Mouse (Mus musculus) stomach, embryonic 15.5 days (tissue): ENCODE data around the gene Imp3. TPM values are rescaled to one million over a fixed set of nuclear protein-coding genes. Genes with fewer than 3 reads are reported as not detected.

ENCODE experiments used
- ATAC-seq: fragments of 200-750 bp; cut with Nextera tagmentation; 2 replicates; pipeline ENCODE4 v1.8.0; 2017; ENCODE audit warnings: low read depth, moderate number of reproducible peaks, moderate TSS enrichment; ENCODE audit not compliant: insufficient read depth, low FRiP score
- H3K27ac ChIP-seq: fragments of 300-500 bp; sonication (generic); 2 replicates; pipeline ENCODE4 v1.5.1; 2015; ENCODE audit warnings: mild to moderate bottlenecking, inconsistent platforms
- H3K27me3 ChIP-seq: fragments of 300-500 bp; sonication (generic); replicated peaks from 2 replicates; pipeline ENCODE4 v1.6.1; 2015; ENCODE audit warnings: inconsistent platforms
- H3K36me3 ChIP-seq: fragments of 300-500 bp; sonication (generic); 2 replicates; pipeline ENCODE4 v1.6.1; 2015; ENCODE audit warnings: inconsistent platforms
- H3K4me1 ChIP-seq: fragments of 300-500 bp; sonication (generic); 2 replicates; pipeline ENCODE4 v1.6.1; 2015; ENCODE audit warnings: inconsistent platforms
- H3K4me2 ChIP-seq: fragments of 300-500 bp; sonication (generic); 2 replicates; pipeline ENCODE4 v1.6.1; 2015; ENCODE audit warnings: mild to moderate bottlenecking, inconsistent platforms
- H3K4me3 ChIP-seq: fragments of 300-500 bp; sonication (generic); replicated peaks from 2 replicates; pipeline ENCODE4 v1.5.1; 2015; ENCODE audit warnings: inconsistent platforms
- H3K9ac ChIP-seq: fragments of 300-500 bp; sonication (generic); 2 replicates; pipeline ENCODE4 v1.6.1; 2015; ENCODE audit warnings: inconsistent platforms
- H3K9me3 ChIP-seq: fragments of 300-500 bp; sonication (generic); 2 replicates; pipeline ENCODE4 v1.6.1; 2016; ENCODE audit warnings: inconsistent platforms
- WGBS: fragments of 180-500 bp; shearing (Covaris S2); methylation state at CpG from one replicate; pipeline ENCODE4 v1.1.7; 2015; 5-methylcytosine and 5-hydroxymethylcytosine counted together
- polyA plus RNA-seq: library from polyadenylated mRNA; unstranded; fragments of >200 nt; fragmentation: Nextera tagmentation; extraction: Ambion mirVana; gene quantifications from 2 replicates; pipeline ENCODE4 v1.2.1, GENCODE M21; 2015

Gene Imp3
- polyA plus RNA-seq: 79.3 and 86.5 TPM in 2 replicates

DNA sequence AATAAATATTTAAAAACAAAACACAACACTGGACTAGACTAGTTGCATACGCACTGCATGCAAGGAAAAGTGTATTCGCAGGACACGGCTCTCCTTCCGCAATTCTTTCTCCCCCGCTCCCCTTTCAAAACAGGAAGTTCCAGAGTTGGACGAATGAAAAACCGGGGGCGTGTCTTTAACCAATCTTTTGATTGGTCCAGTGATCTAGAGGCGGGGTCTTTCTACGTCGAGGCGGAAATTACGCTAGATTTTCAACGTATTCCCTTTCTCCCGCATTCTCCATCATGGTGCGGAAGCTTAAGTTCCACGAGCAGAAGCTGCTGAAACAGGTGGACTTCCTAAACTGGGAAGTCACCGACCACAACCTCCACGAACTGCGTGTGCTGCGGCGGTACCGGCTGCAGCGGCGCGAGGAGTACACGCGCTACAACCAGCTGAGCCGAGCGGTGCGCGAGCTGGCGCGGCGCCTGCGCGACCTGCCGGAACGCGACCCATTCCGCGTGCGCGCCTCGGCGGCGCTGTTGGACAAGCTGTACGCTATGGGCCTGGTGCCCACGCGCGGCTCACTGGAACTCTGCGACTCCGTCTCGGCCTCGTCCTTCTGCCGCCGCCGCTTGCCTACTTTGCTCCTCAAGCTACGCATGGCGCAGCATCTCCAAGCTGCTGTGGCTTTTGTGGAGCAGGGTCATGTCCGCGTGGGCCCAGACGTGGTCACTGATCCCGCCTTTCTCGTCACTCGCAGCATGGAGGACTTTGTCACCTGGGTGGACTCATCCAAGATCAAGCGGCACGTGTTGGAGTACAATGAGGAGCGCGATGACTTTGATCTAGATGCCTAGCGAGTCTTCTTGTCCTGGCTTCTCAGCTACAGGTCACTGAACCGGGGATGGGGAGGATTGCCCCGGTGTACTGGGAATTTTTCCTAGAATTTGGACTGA lies at the start of gene Imp3:
Gene Imp3, plus strand, starts transcription at position 253 of the 938 bp plus-strand sequence.
- Histone ChIP-seq H3K27me3 (no peaks in the 10 kb centered on the region), H3K9ac (peak within 1 kb of the TSS; percentile 92), H3K4me2 (peak within 1 kb of the TSS; percentile 84), H3K27ac (peak within 1 kb of the TSS; percentile 94), H3K36me3 (no peaks in the 10 kb centered on the region), H3K4me1 (peaks cover 13% of the 10 kb centered on the region; the same call in 1 of the 2 replicates), H3K9me3 (no peaks in the 10 kb centered on the region), H3K4me3 (peak within 1 kb of the TSS; percentile 87)
- peak; percentile 89 for ATAC-seq
- under 1% methylated on average over 73 of the region's 73 CpGs for WGBS

DNA sequence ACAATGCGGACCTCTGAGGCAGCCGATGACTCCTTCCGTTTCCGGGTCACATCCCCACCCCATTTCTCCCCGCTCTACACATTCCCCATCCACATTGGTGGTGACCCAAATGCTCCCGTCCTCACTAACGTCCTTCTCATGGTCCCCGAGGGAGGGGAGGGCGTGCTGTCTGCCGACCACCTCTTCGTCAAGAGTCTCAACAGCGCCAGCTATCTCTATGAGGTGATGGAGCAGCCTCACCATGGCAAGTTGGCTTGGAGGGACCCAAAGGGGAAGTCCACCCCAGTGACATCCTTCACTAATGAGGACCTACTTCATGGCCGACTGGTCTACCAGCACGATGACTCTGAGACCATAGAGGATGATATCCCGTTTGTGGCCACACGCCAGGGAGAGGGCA lies 49.7 kb upstream of the Imp3 start:
- no peak overlapping the region for H3K9ac ChIP-seq
- 90% methylated on average over 16 of the region's 16 CpGs for WGBS
- H3K4me1 ChIP-seq: peaks cover 13% of the 10 kb centered on the region
- no peak for ATAC-seq
- H3K27me3 ChIP-seq: no peaks in the 10 kb centered on the region
- no peaks in the 10 kb centered on the region for H3K9me3 ChIP-seq
- no peak overlapping the region for H3K4me3 ChIP-seq
- H3K27ac ChIP-seq: no peak overlapping the region
- peaks cover 10% of the 10 kb centered on the region; the same call in 1 of the 2 replicates for H3K36me3 ChIP-seq
- H3K4me2 ChIP-seq: no peak overlapping the region

DNA sequence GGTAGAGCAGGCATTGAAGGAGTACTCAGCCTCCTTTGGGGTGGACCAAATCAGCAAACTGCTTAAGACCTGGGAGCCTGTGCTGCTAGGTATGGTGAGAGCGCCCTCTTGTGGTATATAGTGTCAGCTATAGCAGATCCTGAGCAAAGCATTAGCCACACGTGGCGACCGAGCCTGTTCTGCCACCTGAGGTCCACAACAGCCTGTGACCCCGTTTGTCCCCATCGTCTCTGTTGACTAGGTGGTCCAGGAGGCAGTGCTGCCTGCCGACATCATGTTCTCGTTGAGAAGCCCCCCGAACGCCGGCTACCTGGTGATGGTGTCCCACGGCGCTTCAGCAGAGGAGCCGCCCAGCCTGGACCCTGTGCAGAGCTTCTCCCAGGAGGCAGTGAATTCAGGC lies 47.5 kb upstream of the Imp3 start:
- Histone ChIP-seq H3K9ac (no peak overlapping the region), H3K9me3 (no peaks in the 10 kb centered on the region), H3K36me3 (peaks cover 17% of the 10 kb centered on the region), H3K4me1 (peaks cover 10% of the 10 kb centered on the region), H3K4me2 (peak overlapping the region; percentile 54), H3K27ac (no peak overlapping the region), H3K4me3 (peak overlapping the region; percentile 18; the same call in 1 of the 2 replicates), H3K27me3 (no peaks in the 10 kb centered on the region)
- ATAC-seq: 0 out of 2 replicates have a peak, but pooled peaks have one; percentile 40
- WGBS: 16% methylated on average over 14 of the region's 14 CpGs

DNA sequence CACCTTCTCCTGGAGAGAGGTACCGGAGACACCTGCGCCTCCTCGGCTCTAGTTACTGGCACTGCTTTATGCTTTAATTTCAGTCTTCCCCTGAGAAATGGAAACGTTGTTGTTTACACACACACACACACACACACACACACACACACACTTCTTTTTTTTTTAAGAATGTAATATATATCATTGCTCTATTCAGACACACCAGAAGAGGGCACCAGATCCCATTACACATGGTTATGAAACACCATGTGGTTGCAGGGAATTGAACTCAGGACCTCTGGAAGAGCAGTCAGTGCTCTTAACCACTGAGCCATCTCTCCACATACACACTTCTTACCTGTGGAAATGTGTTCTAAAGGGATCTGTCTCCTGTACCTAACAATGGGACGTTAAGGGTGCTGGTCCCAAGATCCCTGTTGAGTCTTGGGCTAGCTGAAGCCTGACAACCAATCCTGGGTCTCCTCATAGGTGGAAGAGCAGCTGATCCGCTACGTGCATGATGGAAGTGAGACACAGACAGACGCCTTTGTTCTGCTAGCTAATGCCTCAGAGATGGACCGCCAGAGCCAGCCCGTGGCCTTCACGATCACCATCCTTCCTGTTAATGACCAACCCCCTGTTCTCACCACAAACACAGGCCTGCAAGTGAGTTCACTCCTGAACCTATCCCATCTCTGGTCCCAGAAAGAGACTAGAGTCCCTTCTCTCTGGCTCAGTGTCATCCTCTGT lies 46.6 kb upstream of the Imp3 start:
- peaks cover 10% of the 10 kb centered on the region for H3K4me1 ChIP-seq
- peaks cover 14% of the 10 kb centered on the region for H3K36me3 ChIP-seq
- no peak overlapping the region for H3K9ac ChIP-seq
- H3K4me3 ChIP-seq: no peak overlapping the region
- H3K4me2 ChIP-seq: no peak overlapping the region
- no peaks in the 10 kb centered on the region for H3K9me3 ChIP-seq
- H3K27me3 ChIP-seq: no peaks in the 10 kb centered on the region
- ATAC-seq: no peak
- WGBS: 68% methylated on average over 11 of the region's 11 CpGs
- no peak overlapping the region for H3K27ac ChIP-seq

DNA sequence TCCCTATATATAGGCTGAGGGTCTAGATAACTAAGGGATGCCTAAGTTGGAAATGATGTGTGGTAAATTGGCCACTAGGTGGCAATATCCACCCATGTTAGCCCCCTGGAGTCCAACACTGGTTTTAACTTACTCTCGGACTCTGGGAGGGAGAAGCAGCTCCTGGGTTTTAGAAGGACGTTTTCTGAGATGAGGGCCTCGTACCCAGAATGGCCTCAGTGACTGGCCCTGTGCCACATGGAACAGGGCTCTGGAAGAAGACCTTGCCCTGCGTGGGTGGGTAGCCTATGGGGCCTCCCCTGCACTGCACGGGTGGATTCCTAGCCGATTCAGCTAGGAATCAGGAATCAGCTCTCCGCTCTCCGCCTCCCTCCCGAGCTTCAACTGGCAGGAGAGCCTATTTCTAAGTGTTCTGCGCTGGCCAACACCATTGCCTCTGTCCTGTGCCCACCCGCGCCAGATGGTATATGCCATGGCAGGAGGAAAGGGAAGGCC lies 45.7 kb upstream of the Imp3 start:
- H3K9ac ChIP-seq: no peak overlapping the region
- H3K4me2 ChIP-seq: peak overlapping the region; percentile 29; the same call in 1 of the 2 replicates
- H3K27me3 ChIP-seq: no peaks in the 10 kb centered on the region

DNA sequence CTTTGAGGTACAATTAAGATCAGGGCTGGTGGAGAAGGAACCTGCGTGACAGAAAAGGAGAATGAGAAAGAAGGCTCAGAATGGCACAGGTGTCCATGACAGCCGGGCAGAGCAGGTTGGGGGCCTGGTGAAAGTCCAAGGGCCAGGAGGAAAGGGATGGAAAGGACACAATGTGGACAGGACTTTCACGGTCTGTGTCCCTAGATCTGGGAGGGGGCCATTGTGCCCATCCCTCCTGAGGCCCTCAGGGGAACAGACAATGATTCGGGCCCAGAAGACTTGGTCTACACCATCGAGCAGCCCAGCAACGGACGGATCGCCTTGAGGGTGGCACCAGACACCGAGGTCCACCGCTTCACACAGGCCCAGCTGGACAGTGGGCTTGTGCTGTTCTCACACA lies 45.2 kb upstream of the Imp3 start:
- Histone ChIP-seq H3K4me1 (peaks cover 10% of the 10 kb centered on the region), H3K9ac (no peak overlapping the region), H3K36me3 (peaks cover 10% of the 10 kb centered on the region; the same call in 1 of the 2 replicates), H3K4me3 (no peak overlapping the region), H3K27ac (no peak overlapping the region), H3K9me3 (no peaks in the 10 kb centered on the region), H3K27me3 (no peaks in the 10 kb centered on the region), H3K4me2 (no peak overlapping the region)
- 84% methylated on average over 10 of the region's 10 CpGs for WGBS
- ATAC-seq: no peak

More for the DNA sequence above, 45.7 kb upstream of the Imp3 start:
- WGBS: 32% methylated on average over 12 of the region's 12 CpGs
- H3K36me3 ChIP-seq: peaks cover 10% of the 10 kb centered on the region; the same call in 1 of the 2 replicates
- peaks cover 10% of the 10 kb centered on the region for H3K4me1 ChIP-seq
- no peaks in the 10 kb centered on the region for H3K9me3 ChIP-seq
- no peak overlapping the region for H3K4me3 ChIP-seq
- no peak overlapping the region for H3K27ac ChIP-seq
- ATAC-seq: peak; percentile 48; the same call in 1 of the 2 replicates

DNA sequence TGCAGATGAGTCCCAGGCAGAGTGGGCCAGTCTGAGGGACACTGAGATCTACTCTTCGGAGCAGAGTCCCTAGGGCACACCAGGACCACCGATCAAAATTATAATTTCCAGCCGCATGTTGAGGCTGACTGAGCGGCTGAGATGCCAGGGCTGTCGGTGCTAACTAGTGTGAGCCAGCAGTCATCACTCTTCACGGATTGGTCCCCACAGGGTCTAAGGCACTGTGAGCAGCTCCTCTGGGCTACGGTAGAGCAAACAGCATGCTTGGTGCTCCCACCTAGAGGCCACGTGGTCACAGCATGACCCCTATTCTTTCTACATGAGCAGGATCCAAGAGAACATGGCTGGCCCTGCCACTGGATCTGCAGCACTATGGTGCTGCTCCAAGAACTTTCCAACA lies 44.0 kb upstream of the Imp3 start:
- Histone ChIP-seq H3K27ac (peak overlapping the region; percentile 12; the same call in 1 of the 2 replicates), H3K9ac (no peak overlapping the region), H3K4me2 (no peak overlapping the region), H3K27me3 (no peaks in the 10 kb centered on the region), H3K4me3 (no peak overlapping the region), H3K4me1 (peaks cover 10% of the 10 kb centered on the region), H3K36me3 (peaks cover 10% of the 10 kb centered on the region; the same call in 1 of the 2 replicates), H3K9me3 (no peaks in the 10 kb centered on the region)
- no peak for ATAC-seq
- WGBS: 70% methylated on average over 8 of the region's 8 CpGs

DNA sequence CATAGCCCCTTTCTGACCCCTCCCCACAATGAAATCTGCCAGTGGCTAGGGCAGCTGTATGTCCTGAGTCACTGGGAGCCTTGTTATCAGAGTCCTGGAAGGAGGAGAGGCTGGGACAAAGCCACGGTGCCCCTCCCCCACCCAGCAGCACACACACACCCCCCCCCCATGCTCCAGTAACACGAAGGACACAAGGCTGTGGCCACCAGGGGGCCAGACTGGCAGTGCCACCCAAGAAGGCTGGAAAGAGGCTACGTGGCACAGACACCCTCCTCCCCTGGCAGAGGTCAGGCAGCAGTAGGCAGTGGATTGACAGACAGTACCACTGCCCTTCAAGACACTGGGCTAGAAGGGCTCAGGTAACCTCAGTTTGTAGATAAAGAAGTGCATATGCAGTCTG lies 43.3 kb upstream of the Imp3 start:
- Histone ChIP-seq H3K9me3 (no peaks in the 10 kb centered on the region), H3K4me2 (no peak overlapping the region), H3K27ac (peak overlapping the region; percentile 12; the same call in 1 of the 2 replicates), H3K9ac (no peak overlapping the region), H3K4me1 (peaks cover 10% of the 10 kb centered on the region), H3K36me3 (peaks cover 7% of the 10 kb centered on the region; the same call in 1 of the 2 replicates), H3K4me3 (no peak overlapping the region), H3K27me3 (no peaks in the 10 kb centered on the region)
- ATAC-seq: no peak
- 26% methylated on average over 3 of the region's 3 CpGs for WGBS

DNA sequence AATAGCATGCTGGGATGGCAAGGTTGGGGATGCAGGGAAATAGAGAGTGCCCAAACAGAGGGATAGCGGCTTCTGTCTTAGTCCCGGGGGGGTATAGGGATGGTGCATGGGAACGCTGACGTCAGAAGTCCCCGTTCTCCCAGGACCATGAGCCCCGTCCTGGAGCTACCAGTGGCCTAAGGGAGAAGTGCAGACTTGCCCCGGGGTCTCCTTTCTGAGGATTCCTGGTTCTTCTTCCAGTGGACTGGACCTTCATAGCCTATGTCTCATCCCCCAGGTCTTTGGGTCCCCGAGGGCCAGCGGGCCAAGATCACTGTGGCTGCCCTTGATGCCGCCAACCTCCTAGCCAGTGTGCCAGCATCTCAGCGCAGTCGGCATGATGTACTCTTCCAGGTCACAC lies 40.5 kb upstream of the Imp3 start:
- Histone ChIP-seq H3K9ac (no peak overlapping the region), H3K36me3 (peaks cover 7% of the 10 kb centered on the region; the same call in 1 of the 2 replicates), H3K4me1 (peaks cover 3% of the 10 kb centered on the region), H3K27me3 (no peaks in the 10 kb centered on the region), H3K4me2 (no peak overlapping the region), H3K27ac (no peak overlapping the region), H3K4me3 (no peak overlapping the region), H3K9me3 (no peaks in the 10 kb centered on the region)
- ATAC-seq: no peak
- 91% methylated on average over 12 of the region's 12 CpGs for WGBS

DNA sequence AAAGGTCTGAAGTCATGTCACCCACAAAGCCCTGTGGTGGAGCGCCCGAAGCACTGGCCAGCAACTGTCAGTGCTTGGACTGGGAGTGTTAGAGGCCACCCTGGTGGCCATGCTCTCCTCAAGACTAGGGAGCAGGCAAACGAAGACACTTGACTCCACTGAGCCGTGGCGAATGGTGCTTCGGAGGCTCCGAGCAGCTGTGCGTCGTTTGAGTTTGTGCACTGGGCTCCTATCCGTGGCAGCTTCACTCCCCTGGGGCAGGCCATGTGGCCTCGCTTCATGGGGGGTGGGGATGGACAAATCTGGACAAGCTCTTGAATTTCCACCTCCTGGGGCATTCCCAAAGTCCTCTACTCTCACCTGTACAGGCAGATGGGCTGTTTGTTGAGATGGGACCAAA lies 37.9 kb upstream of the Imp3 start:
- Histone ChIP-seq H3K4me2 (no peak overlapping the region), H3K9me3 (no peaks in the 10 kb centered on the region), H3K4me3 (no peak overlapping the region), H3K4me1 (no peaks in the 10 kb centered on the region), H3K9ac (no peak overlapping the region), H3K27me3 (no peaks in the 10 kb centered on the region), H3K36me3 (0 out of 2 replicates have a peak, but pooled peaks cover 2% of the 10 kb centered on the region), H3K27ac (no peak overlapping the region)
- WGBS: 76% methylated on average over 11 of the region's 11 CpGs
- no peak for ATAC-seq

DNA sequence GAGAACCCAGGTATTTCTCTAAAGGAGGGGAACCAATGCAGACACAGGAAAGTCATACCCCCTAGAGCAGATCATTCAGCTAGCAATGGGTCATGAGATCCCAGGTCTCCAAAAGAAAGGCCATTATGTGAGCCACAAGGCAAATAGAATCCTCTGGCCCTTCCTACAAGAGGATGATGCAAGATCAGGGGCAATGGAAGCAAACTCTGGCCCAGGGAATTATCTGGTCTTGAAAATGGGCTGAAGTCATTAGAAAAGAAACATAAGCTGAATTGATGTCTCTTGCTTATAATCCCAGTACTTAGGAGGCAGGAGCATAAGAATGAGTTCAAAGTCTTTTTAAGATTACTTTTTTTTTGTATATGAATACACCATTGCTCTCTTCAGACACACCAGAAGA lies 37.2 kb upstream of the Imp3 start:
- H3K27ac ChIP-seq: no peak overlapping the region
- no peaks in the 10 kb centered on the region for H3K9me3 ChIP-seq
- H3K4me1 ChIP-seq: no peaks in the 10 kb centered on the region

More for the DNA sequence above, 37.2 kb upstream of the Imp3 start:
- Histone ChIP-seq H3K4me2 (no peak overlapping the region), H3K9ac (no peak overlapping the region), H3K4me3 (no peak overlapping the region), H3K36me3 (no peaks in the 10 kb centered on the region), H3K27me3 (no peaks in the 10 kb centered on the region)
- no peak for ATAC-seq
